Mouse (Mus musculus) olfactory bulb, adult 2 months (tissue): ENCODE measurements around the gene Mfsd4a.

Experiments
- CTCF ChIP-seq: fragments of 200-500 bp; IDR thresholded peaks from 2 replicates; pipeline ENCODE4 v1.5.1; 2012; ENCODE audit warnings: low read depth, mild to moderate bottlenecking, low read length, moderate library complexity; ENCODE audit not compliant: insufficient read depth
- POLR2A ChIP-seq: fragments of 200-500 bp; IDR thresholded peaks from 2 replicates; pipeline ENCODE4 v1.6.1; 2012; ENCODE audit warnings: mild to moderate bottlenecking, low read depth, low read length, moderate library complexity; ENCODE audit not compliant: insufficient read depth

GRCm38 (mm10) chr1:132065475-132066172, 2.2 kb downstream of the Mfsd4a start:
- TF ChIP-seq POLR2A: no peak
- TF ChIP-seq CTCF: no peak
